Mouse (Mus musculus): ENCODE measurements at regions not wholly inside any gene's neighbourhood (a gene's known extent, or its start where the extent isn't known, plus 50 kb on each side); places are given as distances from the start of the nearest gene placed in this dataset.
A peak's percentile ranks its signal among the peaks of the same experiment; 100 is the strongest.

- no peak for TF ChIP-seq MYB (IDR thresholded peaks at IDR 0.05; ENCODE audit: low read depth, low read length)
- no peak for TF ChIP-seq KAT2A (conservative IDR thresholded peaks at IDR 0.05; ENCODE audit: low read depth, low read length)
- no peak for TF ChIP-seq RCOR1 (IDR thresholded peaks at IDR 0.05; ENCODE audit: low read depth, low read length)
- no peak for TF ChIP-seq POLR2A (IDR thresholded peaks at IDR 0.05; ENCODE audit: control insufficient read depth in 1 of 2, insufficient read depth in 1 of 2, low read depth in 1 of 2, low read length in 2 of 2, poor library complexity in 1 of 2)
- TF ChIP-seq SMC3 (IDR thresholded peaks at IDR 0.05; ENCODE audit: low read depth, low read length), result no peak
- H3K36me3 ChIP-seq (ENCODE audit: control insufficient read depth in 1 of 2, insufficient read depth in 2 of 2, low read length in 2 of 2), result no peaks in the 10 kb centered on the region
- no peak for DNase-seq (ENCODE audit: low read depth, low spot score)
- no peak overlapping the region for H3K27ac ChIP-seq (ENCODE audit: control insufficient read depth, low read depth, low read length)
- no peak overlapping the region for H3K9ac ChIP-seq (ENCODE audit: control insufficient read depth, low read depth, low read length, poor library complexity, severe bottlenecking)
- H3K4me1 ChIP-seq (ENCODE audit: control insufficient read depth in 1 of 2, insufficient read depth in 2 of 2, low read length in 2 of 2), result no peaks in the 10 kb centered on the region; a peak in 1 of 4 replicates
- H3K27me3 ChIP-seq (ENCODE audit: control insufficient read depth in 1 of 2, insufficient read depth in 2 of 2, low read length in 2 of 2), result no peaks in the 10 kb centered on the region
- no peaks in the 10 kb centered on the region for H3K79me2 ChIP-seq (ENCODE audit: control insufficient read depth, insufficient read depth, low read length, poor library complexity)
- H3K4me3 ChIP-seq (ENCODE audit: control insufficient read depth in 1 of 2, insufficient read depth in 1 of 2, low read depth in 2 of 2, low read length in 2 of 2), result no peak overlapping the region
- H3K9me3 ChIP-seq (replicated peaks; ENCODE audit: insufficient read depth, low read length), result no peaks in the 10 kb centered on the region
These were observed 302.8 kb downstream of the Gm11361 start for GRCm38 (mm10) chr13:28560081-28560480.

- H3K27ac ChIP-seq (ENCODE audit: control insufficient read depth, low read depth, low read length), result no peak overlapping the region
- no peaks in the 10 kb centered on the region for H3K9me3 ChIP-seq (replicated peaks; ENCODE audit: insufficient read depth, low read length)
- no peaks in the 10 kb centered on the region for H3K79me2 ChIP-seq (ENCODE audit: control insufficient read depth, insufficient read depth, low read length, poor library complexity)
- H3K4me1 ChIP-seq (ENCODE audit: control insufficient read depth in 1 of 2, insufficient read depth in 2 of 2, low read length in 2 of 2), result no peaks in the 10 kb centered on the region; a peak in 1 of 4 replicates
- H3K27me3 ChIP-seq (ENCODE audit: control insufficient read depth in 1 of 2, insufficient read depth in 2 of 2, low read length in 2 of 2), result no peaks in the 10 kb centered on the region
- no peak overlapping the region for H3K4me3 ChIP-seq (ENCODE audit: control insufficient read depth in 1 of 2, insufficient read depth in 1 of 2, low read depth in 2 of 2, low read length in 2 of 2)
- peak; percentile 6 for DNase-seq (ENCODE audit: low read depth, low spot score)
- H3K36me3 ChIP-seq (ENCODE audit: control insufficient read depth in 1 of 2, insufficient read depth in 2 of 2, low read length in 2 of 2), result no peaks in the 10 kb centered on the region
- no peak for TF ChIP-seq UBTF (IDR thresholded peaks at IDR 0.05; ENCODE audit: borderline replicate concordance, insufficient read depth, low read depth, low read length)
- no peak for TF ChIP-seq MYC (IDR thresholded peaks at IDR 0.05; ENCODE audit: low read depth, low read length)
- TF ChIP-seq TBP (IDR thresholded peaks at IDR 0.05; ENCODE audit: low read depth, low read length), result no peak
- H3K9ac ChIP-seq (ENCODE audit: control insufficient read depth, low read depth, low read length, poor library complexity, severe bottlenecking), result no peak overlapping the region
These were observed 299.8 kb downstream of the Gm11361 start for GRCm38 (mm10) chr13:28557032-28557570.

GRCm38 (mm10) chr13:28556385-28556938 lies 299.1 kb downstream of the Gm11361 start:
- no peak overlapping the region for H3K4me3 ChIP-seq (ENCODE audit: control insufficient read depth in 1 of 2, insufficient read depth in 1 of 2, low read depth in 2 of 2, low read length in 2 of 2)
- H3K9ac ChIP-seq (ENCODE audit: control insufficient read depth, low read depth, low read length, poor library complexity, severe bottlenecking), result no peak overlapping the region
- H3K9me3 ChIP-seq (replicated peaks; ENCODE audit: insufficient read depth, low read length), result no peaks in the 10 kb centered on the region
- DNase-seq (ENCODE audit: low read depth, low spot score), result peak; percentile 25
- no peaks in the 10 kb centered on the region for H3K27me3 ChIP-seq (ENCODE audit: control insufficient read depth in 1 of 2, insufficient read depth in 2 of 2, low read length in 2 of 2)
- H3K27ac ChIP-seq (ENCODE audit: control insufficient read depth, low read depth, low read length), result no peak overlapping the region
- H3K4me1 ChIP-seq (ENCODE audit: control insufficient read depth in 1 of 2, insufficient read depth in 2 of 2, low read length in 2 of 2), result no peaks in the 10 kb centered on the region; a peak in 1 of 4 replicates
- no peaks in the 10 kb centered on the region for H3K36me3 ChIP-seq (ENCODE audit: control insufficient read depth in 1 of 2, insufficient read depth in 2 of 2, low read length in 2 of 2)
- no peaks in the 10 kb centered on the region for H3K79me2 ChIP-seq (ENCODE audit: control insufficient read depth, insufficient read depth, low read length, poor library complexity)
- TF ChIP-seq TAL1 (IDR thresholded peaks at IDR 0.05; ENCODE audit: low read length), result peak; percentile 31
- TF ChIP-seq RCOR1 (IDR thresholded peaks at IDR 0.05; ENCODE audit: low read depth, low read length), result 0 out of 2 replicates have a peak, but pooled peaks have one; percentile 12
- TF ChIP-seq USF2 (IDR thresholded peaks at IDR 0.05; ENCODE audit: borderline replicate concordance in 1 of 2, insufficient read depth in 1 of 2, low read depth in 1 of 2, low read length in 2 of 2), result no peak
- no peak for TF ChIP-seq SIN3A (IDR thresholded peaks at IDR 0.05; ENCODE audit: low read length)
- peak; percentile 40; the same call in 1 of the 2 replicates for TF ChIP-seq ETS1 (IDR thresholded peaks at IDR 0.05; ENCODE audit: low read depth, low read length)
- TF ChIP-seq ZMIZ1 (IDR thresholded peaks at IDR 0.05; ENCODE audit: low read depth, low read length), result no peak
- peak; percentile 84 for TF ChIP-seq TCF12 (IDR thresholded peaks at IDR 0.05; ENCODE audit: low read depth, low read length)
- peak; percentile 45; the same call in 1 of the 2 replicates for TF ChIP-seq GATA1 (IDR thresholded peaks at IDR 0.05; ENCODE audit: low read depth, low read length)
- TF ChIP-seq ELF1 (IDR thresholded peaks at IDR 0.05; ENCODE audit: low read depth, low read length), result no peak
- TF ChIP-seq MAZ (IDR thresholded peaks at IDR 0.05; ENCODE audit: low read depth, low read length), result no peak
- TF ChIP-seq EP300 (IDR thresholded peaks at IDR 0.05; ENCODE audit: low read depth in 1 of 2, low read length in 2 of 2), result peak in 1 of 2 experiments; percentile 53; a peak in 1 of 4 replicates

Measured in MEL (cell line).